Mouse (Mus musculus) adrenal gland, postnatal 0 days (tissue): Measurements from ENCODE around the gene P2ry13. TPM values are rescaled to one million over a fixed set of nuclear protein-coding genes. Genes with fewer than 3 reads are reported as not detected.

Experiments used
- polyA plus RNA-seq: library from polyadenylated mRNA; unstranded; fragments of >200 nt; fragmentation: Nextera tagmentation; extraction: Ambion mirVana; gene quantifications from 2 replicates; pipeline ENCODE4 v1.2.1, GENCODE M21; 2015

The P2ry13 gene
- polyA plus RNA-seq: 1.4 and 2.4 TPM in 2 replicates

GRCm38 (mm10) chr3:59210727-59211126 lies at the start of gene P2ry13:
Gene P2ry13, minus strand, starts transcription at chr3:59210882.

DNA sequence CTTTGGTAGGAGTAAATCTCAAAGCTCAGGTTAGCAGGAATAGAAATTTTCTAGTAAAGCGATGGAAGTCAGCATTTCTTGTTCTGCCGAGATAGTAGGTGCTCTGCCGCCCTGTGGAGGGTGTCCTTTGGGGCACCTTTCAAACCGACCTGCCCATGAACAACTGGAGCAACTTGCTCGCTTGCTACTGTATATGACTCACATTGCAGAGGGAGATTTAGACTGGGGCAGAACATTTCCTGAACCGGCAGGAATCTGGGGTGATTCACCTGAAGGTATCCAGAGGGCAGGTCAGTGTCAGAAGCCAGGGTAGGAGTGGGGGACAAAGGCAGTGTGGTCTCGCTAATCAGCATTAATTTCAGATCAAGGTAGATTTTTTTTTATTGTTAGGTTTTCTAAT lies 15.7 kb downstream of the P2ry13 start, which contains the start of gene Gpr87:
Gene Gpr87, minus strand, starts transcription at position 167 of the 400 bp plus-strand sequence.

Other genes starting within 250 kb of the P2ry13 start
- 1.3 and 3.0 TPM in 2 replicates for gene Med12l, start 205.1 kb downstream of the P2ry13 start, polyA plus RNA-seq
- gene Gpr171, start 109.1 kb downstream of the P2ry13 start, polyA plus RNA-seq: 0.24 and 0.92 TPM in 2 replicates
- gene P2ry14, start 57.3 kb downstream of the P2ry13 start, polyA plus RNA-seq: 5.2 and 10.4 TPM in 2 replicates
- 0.17 TPM in 1 of 2 replicates, not detected in the other for gene Gpr87, start 15.8 kb downstream of the P2ry13 start, polyA plus RNA-seq
- 5.9 and 7.7 TPM in 2 replicates for gene P2ry12, start 52.0 kb upstream of the P2ry13 start, polyA plus RNA-seq
- 1.7 and 1.9 TPM in 2 replicates for gene Igsf10, start 133.5 kb upstream of the P2ry13 start, polyA plus RNA-seq